Mouse (Mus musculus) stomach, embryonic 15.5 days (tissue): ENCODE results near the gene Krt73. TPM values are rescaled to one million over a fixed set of nuclear protein-coding genes. Genes with fewer than 3 reads are reported as not detected.

Source experiments
- ATAC-seq: fragments of 200-750 bp; cut with Nextera tagmentation; 2 replicates; pipeline ENCODE4 v1.8.0; 2017; ENCODE audit warnings: low read depth, moderate number of reproducible peaks, moderate TSS enrichment; ENCODE audit not compliant: insufficient read depth, low FRiP score
- H3K27ac ChIP-seq: fragments of 300-500 bp; sonication (generic); 2 replicates; pipeline ENCODE4 v1.5.1; 2015; ENCODE audit warnings: mild to moderate bottlenecking, inconsistent platforms
- H3K27me3 ChIP-seq: fragments of 300-500 bp; sonication (generic); replicated peaks from 2 replicates; pipeline ENCODE4 v1.6.1; 2015; ENCODE audit warnings: inconsistent platforms
- H3K36me3 ChIP-seq: fragments of 300-500 bp; sonication (generic); 2 replicates; pipeline ENCODE4 v1.6.1; 2015; ENCODE audit warnings: inconsistent platforms
- H3K4me1 ChIP-seq: fragments of 300-500 bp; sonication (generic); 2 replicates; pipeline ENCODE4 v1.6.1; 2015; ENCODE audit warnings: inconsistent platforms
- H3K4me2 ChIP-seq: fragments of 300-500 bp; sonication (generic); 2 replicates; pipeline ENCODE4 v1.6.1; 2015; ENCODE audit warnings: mild to moderate bottlenecking, inconsistent platforms
- H3K4me3 ChIP-seq: fragments of 300-500 bp; sonication (generic); replicated peaks from 2 replicates; pipeline ENCODE4 v1.5.1; 2015; ENCODE audit warnings: inconsistent platforms
- H3K9ac ChIP-seq: fragments of 300-500 bp; sonication (generic); 2 replicates; pipeline ENCODE4 v1.6.1; 2015; ENCODE audit warnings: inconsistent platforms
- H3K9me3 ChIP-seq: fragments of 300-500 bp; sonication (generic); 2 replicates; pipeline ENCODE4 v1.6.1; 2016; ENCODE audit warnings: inconsistent platforms
- WGBS: fragments of 180-500 bp; shearing (Covaris S2); methylation state at CpG from one replicate; pipeline ENCODE4 v1.1.7; 2015; 5-methylcytosine and 5-hydroxymethylcytosine counted together
- polyA plus RNA-seq: library from polyadenylated mRNA; unstranded; fragments of >200 nt; fragmentation: Nextera tagmentation; extraction: Ambion mirVana; gene quantifications from 2 replicates; pipeline ENCODE4 v1.2.1, GENCODE M21; 2015

The Krt73 gene
- not detected in 2 replicates for polyA plus RNA-seq

GRCm38 (mm10) chr15:101802296-101802835 is at the start of gene Krt73:
Gene Krt73, minus strand, starts transcription at chr15:101802346.
- Histone ChIP-seq H3K27me3 (peaks cover 3% of the 10 kb centered on the region; the same call in 1 of the 2 replicates), H3K27ac (no peak within 1 kb of the TSS), H3K4me1 (no peaks in the 10 kb centered on the region), H3K9ac (no peak within 1 kb of the TSS), H3K36me3 (no peaks in the 10 kb centered on the region), H3K4me2 (no peak within 1 kb of the TSS), H3K9me3 (no peaks in the 10 kb centered on the region), H3K4me3 (no peak within 1 kb of the TSS)
- ATAC-seq: no peak
- 75% methylated on average over 6 of the region's 6 CpGs for WGBS

GRCm38 (mm10) chr15:101850694-101851093 is 48.5 kb upstream of the Krt73 start, which contains the start of gene Krt1:
Gene Krt1, minus strand, starts transcription at chr15:101850794.
- ATAC-seq: no peak
- H3K9me3 ChIP-seq: no peaks in the 10 kb centered on the region
- no peaks in the 10 kb centered on the region for H3K27me3 ChIP-seq
- WGBS: 71% methylated on average over 6 of the region's 6 CpGs
- no peak within 1 kb of the TSS for H3K4me2 ChIP-seq
- H3K4me3 ChIP-seq: no peak within 1 kb of the TSS
- 0 out of 2 replicates have a peak, but pooled peaks cover 10% of the 10 kb centered on the region for H3K4me1 ChIP-seq
- no peak within 1 kb of the TSS for H3K9ac ChIP-seq
- no peaks in the 10 kb centered on the region for H3K36me3 ChIP-seq
- no peak within 1 kb of the TSS for H3K27ac ChIP-seq

GRCm38 (mm10) chr15:101845971-101846403 is 43.8 kb upstream of the Krt73 start:
- Histone ChIP-seq H3K4me3 (peak overlapping the region; percentile 53), H3K36me3 (no peaks in the 10 kb centered on the region), H3K4me1 (0 out of 2 replicates have a peak, but pooled peaks cover 8% of the 10 kb centered on the region), H3K9ac (peak overlapping the region; percentile 52), H3K27me3 (no peaks in the 10 kb centered on the region), H3K27ac (peak overlapping the region; percentile 21; the same call in 1 of the 2 replicates), H3K4me2 (peak overlapping the region; percentile 88), H3K9me3 (no peaks in the 10 kb centered on the region)
- under 1% methylated on average over 36 of the region's 37 CpGs for WGBS
- ATAC-seq: no peak; the same call in 1 of the 2 replicates

GRCm38 (mm10) chr15:101843192-101843591 is 41.0 kb upstream of the Krt73 start:
- H3K9me3 ChIP-seq: no peaks in the 10 kb centered on the region
- H3K27ac ChIP-seq: no peak overlapping the region
- no peaks in the 10 kb centered on the region for H3K36me3 ChIP-seq
- no peak overlapping the region for H3K4me3 ChIP-seq
- H3K4me1 ChIP-seq: 0 out of 2 replicates have a peak, but pooled peaks cover 8% of the 10 kb centered on the region
- no peak for ATAC-seq
- no peaks in the 10 kb centered on the region for H3K27me3 ChIP-seq
- H3K9ac ChIP-seq: no peak overlapping the region
- H3K4me2 ChIP-seq: no peak overlapping the region
- 41% methylated on average over 9 of the region's 9 CpGs for whole genome bisulfite sequencing

GRCm38 (mm10) chr15:101834784-101835328 is 32.7 kb upstream of the Krt73 start:
- no peaks in the 10 kb centered on the region for H3K36me3 ChIP-seq
- no peaks in the 10 kb centered on the region for H3K4me1 ChIP-seq
- H3K9ac ChIP-seq: no peak overlapping the region
- H3K9me3 ChIP-seq: no peaks in the 10 kb centered on the region
- no peak overlapping the region for H3K4me2 ChIP-seq
- H3K4me3 ChIP-seq: no peak overlapping the region
- ATAC-seq: no peak
- no peak overlapping the region for H3K27ac ChIP-seq
- 66% methylated on average over 5 of the region's 5 CpGs for WGBS
- no peaks in the 10 kb centered on the region for H3K27me3 ChIP-seq

GRCm38 (mm10) chr15:101833131-101833530 is 31.0 kb upstream of the Krt73 start:
- Histone ChIP-seq H3K4me3 (no peak overlapping the region), H3K4me2 (no peak overlapping the region), H3K9ac (no peak overlapping the region), H3K27ac (no peak overlapping the region), H3K9me3 (no peaks in the 10 kb centered on the region), H3K4me1 (no peaks in the 10 kb centered on the region), H3K36me3 (no peaks in the 10 kb centered on the region), H3K27me3 (no peaks in the 10 kb centered on the region)
- WGBS: 29% methylated on average over 6 of the region's 6 CpGs
- no peak for ATAC-seq

- no peak for ATAC-seq
- 77% methylated on average over 5 of the region's 5 CpGs for WGBS
- H3K27me3 ChIP-seq: no peaks in the 10 kb centered on the region
Measured at GRCm38 (mm10) chr15:101829441-101829840, 27.3 kb upstream of the Krt73 start.

GRCm38 (mm10) chr15:101821786-101822185 is 19.6 kb upstream of the Krt73 start:
- Histone ChIP-seq H3K4me2 (no peak overlapping the region), H3K9ac (no peak overlapping the region), H3K27me3 (no peaks in the 10 kb centered on the region), H3K9me3 (no peaks in the 10 kb centered on the region), H3K36me3 (no peaks in the 10 kb centered on the region), H3K4me1 (no peaks in the 10 kb centered on the region), H3K4me3 (no peak overlapping the region), H3K27ac (no peak overlapping the region)
- 20% methylated on average over 3 of the region's 3 CpGs for WGBS
- no peak for ATAC-seq

More at GRCm38 (mm10) chr15:101829441-101829840, 27.3 kb upstream of the Krt73 start:
- H3K4me2 ChIP-seq: no peak overlapping the region
- no peaks in the 10 kb centered on the region for H3K9me3 ChIP-seq
- no peak overlapping the region for H3K4me3 ChIP-seq
- no peak overlapping the region for H3K9ac ChIP-seq
- no peak overlapping the region for H3K27ac ChIP-seq
- H3K4me1 ChIP-seq: no peaks in the 10 kb centered on the region
- H3K36me3 ChIP-seq: no peaks in the 10 kb centered on the region

- H3K4me2 ChIP-seq: no peak within 1 kb of the TSS
- 70% methylated on average over 16 of the region's 16 CpGs for WGBS
- H3K36me3 ChIP-seq: no peaks in the 10 kb centered on the region
- H3K4me3 ChIP-seq: no peak within 1 kb of the TSS
- H3K27me3 ChIP-seq: no peaks in the 10 kb centered on the region
- no peak within 1 kb of the TSS for H3K27ac ChIP-seq
- H3K4me1 ChIP-seq: no peaks in the 10 kb centered on the region
- no peak for ATAC-seq
- H3K9ac ChIP-seq: no peak within 1 kb of the TSS
- no peaks in the 10 kb centered on the region for H3K9me3 ChIP-seq
Measured at GRCm38 (mm10) chr15:101817875-101818274, 15.7 kb upstream of the Krt73 start, which contains the start of gene Krt2. Gene Krt2, minus strand, starts transcription at chr15:101818169.

- WGBS: 79% methylated on average over 11 of the region's 11 CpGs
- no peak overlapping the region for H3K4me2 ChIP-seq
- ATAC-seq: no peak
- H3K4me1 ChIP-seq: no peaks in the 10 kb centered on the region
- no peak overlapping the region for H3K4me3 ChIP-seq
- H3K27ac ChIP-seq: no peak overlapping the region
- H3K27me3 ChIP-seq: no peaks in the 10 kb centered on the region
- no peak overlapping the region for H3K9ac ChIP-seq
- H3K36me3 ChIP-seq: no peaks in the 10 kb centered on the region
- no peaks in the 10 kb centered on the region for H3K9me3 ChIP-seq
Measured at GRCm38 (mm10) chr15:101803052-101803822, 1.1 kb upstream of the Krt73 start.

- no peak for ATAC-seq
- 9% methylated on average over 3 of the region's 3 CpGs for WGBS
- no peak overlapping the region for H3K27ac ChIP-seq
- H3K9me3 ChIP-seq: no peaks in the 10 kb centered on the region
- no peaks in the 10 kb centered on the region for H3K36me3 ChIP-seq
- no peak overlapping the region for H3K9ac ChIP-seq
- no peak overlapping the region for H3K4me2 ChIP-seq
- H3K4me1 ChIP-seq: no peaks in the 10 kb centered on the region
- no peaks in the 10 kb centered on the region for H3K27me3 ChIP-seq
- H3K4me3 ChIP-seq: no peak overlapping the region
Measured at GRCm38 (mm10) chr15:101790867-101791266, 11.3 kb downstream of the Krt73 start.

GRCm38 (mm10) chr15:101786360-101786759 is 15.8 kb downstream of the Krt73 start, which contains the start of gene Krt72:
Gene Krt72, minus strand, starts transcription at chr15:101786460.
- no peak for ATAC-seq
- Histone ChIP-seq H3K4me1 (no peaks in the 10 kb centered on the region), H3K4me2 (no peak within 1 kb of the TSS), H3K9me3 (no peaks in the 10 kb centered on the region), H3K9ac (no peak within 1 kb of the TSS), H3K27me3 (no peaks in the 10 kb centered on the region), H3K27ac (no peak within 1 kb of the TSS), H3K36me3 (no peaks in the 10 kb centered on the region), H3K4me3 (no peak within 1 kb of the TSS)
- WGBS: 87% methylated on average over 18 of the region's 18 CpGs
